Mouse (Mus musculus): ENCODE results near the gene Atp1a1.

GRCm38 (mm10) chr3:101571515-101572130, 32.9 kb downstream of the Atp1a1 start:
- TF ChIP-seq CTCF (IDR thresholded peaks at IDR 0.05; ENCODE audit: borderline replicate concordance, control insufficient read depth, extremely low read depth, insufficient read depth, low read length, poor library complexity): no peak
- no peak for TF ChIP-seq POLR2A (IDR thresholded peaks at IDR 0.05; ENCODE audit: control insufficient read depth, extremely low read depth, insufficient read depth, low read length, poor library complexity)

All from thymus, adult 2 months (tissue).